Mouse (Mus musculus) natural killer cell, adult 2 months (primary cell): Measurements from ENCODE around the gene Zfp985.
"Not testable (repeated sequence)": the region's sequence is repeated elsewhere in the genome, so short reads cannot be mapped to it uniquely, and the experiment has no call there.

Experiments
- DNase-seq, 2 experiments: peaks; one replicate each; pipeline ENCODE4 v3.0.0; 2022; ENCODE audit warnings: low spot score in 2 of 2

The Zfp985 gene

DNA sequence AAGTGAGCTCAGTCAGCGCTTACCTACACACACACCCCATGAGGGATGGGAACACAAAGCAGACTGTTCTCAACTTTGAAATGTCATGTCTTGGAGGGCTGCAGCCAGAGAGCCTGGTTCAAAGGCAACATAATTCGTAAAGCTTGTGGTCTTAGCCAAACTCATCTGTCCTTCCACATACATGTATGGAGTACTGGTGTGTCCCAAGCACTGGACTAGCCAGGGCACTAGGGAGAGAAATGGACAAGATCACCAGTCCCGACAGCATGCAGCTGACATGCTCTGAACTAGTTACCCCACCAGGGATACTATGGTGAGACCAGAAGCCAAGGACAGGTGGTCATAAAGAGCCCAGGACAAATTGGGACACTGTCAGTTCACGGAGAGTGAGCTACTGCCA is 50.7 kb downstream of the Zfp985 start:
- no peak for DNase-seq

DNA sequence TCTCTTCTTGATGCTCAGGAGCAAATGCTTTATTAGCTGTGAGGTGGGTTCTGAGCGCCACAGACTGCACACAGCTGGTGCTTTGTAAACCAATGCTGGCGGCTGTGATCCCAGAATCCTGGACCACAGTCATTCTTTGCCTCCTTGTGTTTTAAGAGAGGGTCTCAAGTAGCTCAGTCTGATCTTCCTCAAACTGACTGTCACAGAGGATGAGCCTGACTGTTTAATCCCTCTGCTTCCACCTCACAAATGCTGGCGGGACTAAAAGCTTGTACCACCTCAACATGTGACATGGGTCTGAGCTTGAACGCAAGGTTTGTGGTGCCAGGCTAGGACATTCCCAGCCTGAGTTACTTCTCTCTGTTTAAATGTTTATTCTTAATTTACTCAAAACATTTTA is 52.4 kb downstream of the Zfp985 start:
- DNase-seq, result no peak

DNA sequence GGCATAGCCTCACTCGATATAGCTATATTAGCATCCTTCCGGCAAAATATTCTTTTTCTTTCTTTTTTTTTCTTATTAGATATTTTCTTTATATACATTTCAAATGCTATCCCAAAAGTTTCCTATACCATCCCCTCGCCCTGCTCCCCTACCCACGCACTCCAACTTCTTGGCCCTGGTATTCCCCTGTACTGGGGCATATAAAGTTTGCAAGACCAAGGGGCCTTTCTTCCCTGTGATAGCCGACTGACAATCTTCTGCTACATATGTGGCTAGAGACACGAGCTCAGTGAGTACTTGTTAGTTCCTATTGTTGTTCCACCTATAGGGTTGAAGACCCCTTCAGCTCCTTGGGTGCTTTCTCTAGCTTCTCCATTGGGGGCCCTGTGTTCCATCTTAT is 53.4 kb downstream of the Zfp985 start:
- not testable (repeated sequence) for DNase-seq

DNA sequence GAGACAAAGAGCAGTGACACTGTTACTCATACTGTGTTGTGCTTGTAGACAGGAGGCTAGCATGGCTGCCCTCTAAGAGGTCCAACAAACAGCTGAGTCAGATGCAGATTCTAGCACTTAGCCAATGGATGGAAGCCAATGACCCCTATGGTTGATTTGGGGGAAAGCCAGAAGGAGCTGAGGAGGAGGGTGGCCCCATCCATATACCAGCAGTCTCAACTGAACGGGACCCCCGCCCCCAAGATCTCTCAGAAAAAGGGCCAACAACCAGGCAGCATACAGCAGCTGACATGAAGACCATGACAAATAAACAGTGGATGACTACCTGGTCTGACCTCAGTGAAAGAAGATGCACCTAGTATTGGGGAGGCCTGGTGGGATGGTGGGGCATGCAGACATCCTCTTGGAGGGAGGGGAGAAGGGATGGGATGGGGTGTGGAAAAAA is 80.8 kb downstream of the Zfp985 start:
- DNase-seq, result not testable (repeated sequence)
